Mouse (Mus musculus) thymus, postnatal 14 days (tissue): ENCODE results near the gene Ewsr1.

Experiments
- DNase-seq: peaks from one replicate; pipeline ENCODE4 v3.0.0; 2021

The Ewsr1 gene

DNA sequence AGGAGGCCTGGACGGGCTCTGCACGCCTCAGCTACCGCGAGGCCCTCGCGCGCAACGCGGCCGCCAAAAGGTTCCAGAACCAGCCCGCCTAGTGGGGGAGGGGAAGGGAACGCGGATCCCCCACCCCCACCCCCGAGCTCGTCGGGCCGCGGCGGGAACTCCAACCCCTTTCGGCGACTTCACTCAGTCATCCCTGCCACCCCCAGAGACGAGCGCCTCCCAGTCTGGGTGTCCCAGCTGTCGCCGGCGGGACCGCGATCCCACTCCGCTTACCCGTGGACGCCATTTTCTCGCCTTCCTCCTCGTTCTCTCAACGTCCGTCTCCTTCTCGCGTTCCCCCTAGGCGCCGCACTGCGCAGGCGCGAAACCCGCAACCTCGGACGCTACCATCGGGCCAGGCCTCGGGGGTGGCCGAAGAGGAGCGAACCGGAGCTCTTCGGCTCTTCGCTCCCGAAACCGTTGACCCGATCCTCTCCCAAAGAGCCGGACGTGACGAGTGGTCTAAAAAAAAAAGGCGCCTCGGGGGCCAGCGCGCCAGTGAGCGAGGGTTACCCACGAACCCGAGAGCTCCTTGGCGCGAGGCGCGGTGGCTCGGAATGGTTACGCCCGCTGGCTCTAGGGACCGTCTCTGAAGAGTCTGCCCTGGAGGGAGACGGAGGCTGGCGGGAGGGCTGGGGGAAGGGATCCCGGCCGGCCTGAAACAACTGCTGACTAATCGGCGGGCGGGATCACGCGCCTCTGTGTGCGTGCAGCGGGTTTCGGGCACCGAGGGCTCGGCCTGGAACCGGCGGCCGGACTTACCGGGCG lies at the start of gene Ewsr1, which contains the start of gene Rhbdd3:
TSS of gene Ewsr1 (minus strand) at position 531 of the 807 bp plus-strand sequence.
TSS of gene Rhbdd3 (plus strand) at position 191 of the 807 bp plus-strand sequence.
- DNase-seq = peak; percentile 98

DNA sequence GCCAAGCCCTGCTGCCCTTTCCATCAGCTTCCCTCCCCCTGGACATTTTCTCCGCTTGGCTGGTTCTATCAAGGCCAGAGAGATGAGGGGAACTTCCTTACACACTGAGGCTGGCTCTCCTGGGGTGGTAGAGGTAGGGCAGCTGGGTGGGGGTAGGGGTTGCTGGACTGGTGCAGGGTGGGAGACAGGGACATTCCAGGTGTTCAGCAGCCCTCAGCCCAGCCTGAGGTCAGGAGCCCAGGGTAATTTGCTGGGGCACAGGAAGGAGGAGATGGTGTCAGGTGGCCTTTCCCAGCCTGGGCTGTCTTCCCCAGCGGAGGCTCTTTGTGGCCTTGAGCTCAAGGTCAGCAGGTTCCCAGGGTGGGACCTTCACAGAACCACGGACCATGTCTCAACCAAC lies 46.5 kb upstream of the Ewsr1 start:
- no peak for DNase-seq

DNA sequence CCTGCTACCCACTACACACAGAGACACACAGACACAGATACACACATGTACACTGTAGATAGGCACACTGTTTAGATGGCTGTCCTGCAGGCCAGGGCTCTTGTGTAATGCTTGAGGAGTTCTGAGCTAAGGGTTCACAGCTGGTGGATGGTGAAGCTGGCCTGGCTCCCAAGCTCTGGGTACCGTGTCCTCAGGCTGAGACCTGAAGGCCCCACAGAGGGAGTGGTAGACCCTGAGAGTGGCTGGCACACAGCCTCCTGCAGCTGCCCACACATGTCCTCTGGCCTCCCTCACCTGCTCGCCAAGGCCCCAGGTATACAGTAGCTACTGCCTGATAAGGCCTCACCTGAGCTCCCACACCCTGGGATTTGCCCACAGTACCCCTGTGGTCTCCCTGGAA lies 42.9 kb upstream of the Ewsr1 start:
- DNase-seq = no peak

DNA sequence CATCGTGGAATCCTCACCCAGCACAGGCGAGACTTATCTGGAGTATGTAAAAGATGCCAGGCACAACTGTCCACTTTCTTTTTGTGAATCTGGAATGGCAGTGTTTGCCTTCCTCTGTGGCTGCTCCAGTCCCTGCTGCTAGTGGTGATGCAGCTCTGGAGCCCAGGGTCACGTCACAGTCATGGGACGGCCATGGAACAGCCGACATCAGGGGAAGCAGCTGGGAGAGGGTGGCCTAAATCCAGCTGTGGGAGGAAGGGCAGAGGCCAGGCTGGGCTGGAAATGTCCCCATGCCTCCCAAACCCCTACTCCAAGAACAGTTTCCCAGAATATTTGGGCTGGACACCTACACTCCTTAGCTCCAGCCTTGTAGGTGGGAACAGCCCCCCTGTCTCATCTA lies 42.2 kb upstream of the Ewsr1 start:
- no peak for DNase-seq

DNA sequence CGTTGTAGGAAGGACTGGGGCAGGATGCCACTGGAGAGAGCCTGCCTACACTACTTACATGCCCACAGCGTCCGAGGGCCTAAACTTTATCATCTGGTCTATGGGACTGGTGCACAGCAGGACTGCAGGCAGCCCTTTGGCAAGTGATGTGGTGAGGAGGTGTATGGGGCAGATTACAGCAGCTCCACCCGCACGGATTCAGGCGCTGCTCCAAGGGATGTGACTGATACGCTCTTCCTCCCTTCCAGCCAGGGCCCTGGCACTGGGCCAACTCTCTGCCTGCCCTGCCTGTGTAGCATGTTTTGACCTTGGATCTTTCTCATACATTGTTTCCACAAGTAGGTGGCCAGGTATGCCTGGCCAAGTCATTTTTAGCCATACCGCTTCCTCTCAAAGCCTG lies 41.6 kb upstream of the Ewsr1 start:
- DNase-seq = no peak

DNA sequence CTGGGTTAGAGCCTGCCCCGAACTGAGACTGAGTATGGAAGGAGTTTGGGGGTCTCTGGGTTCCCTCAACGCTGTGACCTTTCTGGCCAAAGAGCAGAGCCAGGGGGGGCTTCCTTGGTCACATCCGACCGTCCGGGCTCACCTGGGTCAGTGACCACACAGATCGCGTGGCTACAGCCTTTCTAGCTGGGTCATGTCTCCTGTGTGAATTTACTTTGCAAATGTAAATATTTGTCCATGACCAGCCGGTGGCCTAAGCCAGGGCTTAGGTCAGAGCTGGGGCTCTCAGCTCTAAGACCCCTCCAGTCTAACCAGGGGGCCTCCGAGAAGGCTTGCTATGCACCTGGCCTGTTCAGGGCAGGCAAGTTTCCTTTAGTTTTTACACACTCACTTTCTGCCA lies 40.3 kb upstream of the Ewsr1 start:
- no peak for DNase-seq

DNA sequence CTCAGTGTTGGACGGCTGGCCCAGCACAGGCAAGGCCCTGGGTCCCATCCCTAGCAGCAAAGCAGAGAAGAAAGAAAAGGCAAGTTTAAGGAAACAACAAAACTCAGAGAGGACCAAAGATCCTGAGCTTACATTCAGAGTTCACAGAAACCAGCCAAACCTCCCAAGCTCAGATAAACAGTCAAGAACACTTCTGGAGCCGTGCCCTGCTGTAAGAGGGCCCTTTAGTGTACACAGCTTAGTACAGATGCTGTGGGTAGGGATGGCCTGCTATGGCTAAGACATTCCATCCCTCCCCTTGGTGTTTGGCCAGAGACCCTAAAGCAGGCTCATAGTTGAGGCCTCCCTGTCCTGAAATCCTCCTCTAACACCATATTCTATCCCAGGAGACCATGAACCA lies 39.6 kb upstream of the Ewsr1 start:
- no peak for DNase-seq

DNA sequence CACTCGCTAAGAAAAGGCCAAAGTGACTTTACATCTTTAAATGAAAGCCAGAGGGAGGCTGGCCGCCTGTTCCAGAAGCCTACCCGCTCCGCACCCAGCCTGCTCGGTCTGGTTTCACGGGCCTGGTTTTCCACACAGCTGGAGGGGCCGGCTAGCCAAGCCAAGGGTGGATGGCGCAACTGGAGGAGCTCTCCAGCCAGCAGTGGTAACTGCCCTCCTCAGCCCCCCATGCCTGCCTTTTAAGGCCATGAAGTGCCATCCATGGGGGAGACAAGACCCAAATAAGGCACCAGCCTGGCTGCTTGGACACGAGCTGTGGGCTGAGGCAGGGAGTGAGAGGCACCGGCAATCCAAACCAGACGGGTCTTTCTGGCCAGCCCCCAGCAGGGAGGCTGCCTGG lies 36.8 kb upstream of the Ewsr1 start:
- DNase-seq = no peak

DNA sequence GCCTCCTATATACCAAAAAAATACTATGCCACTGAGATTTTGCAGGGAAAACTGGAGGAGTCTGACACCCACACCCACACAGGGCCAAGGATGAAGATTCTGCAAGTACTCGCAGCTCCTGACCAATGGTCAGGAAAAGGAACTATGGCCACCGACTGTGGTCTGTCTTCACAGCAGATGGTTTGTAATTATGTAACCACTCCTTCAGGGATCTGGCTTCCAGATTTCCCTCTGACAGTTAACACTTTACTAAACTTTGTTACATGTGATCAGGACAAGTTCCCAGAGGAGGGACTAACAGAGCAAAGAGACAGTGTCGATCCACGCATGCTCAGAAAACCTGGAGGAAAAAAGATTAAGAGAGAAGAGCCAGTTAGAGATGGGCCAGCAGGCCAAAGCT lies 33.7 kb upstream of the Ewsr1 start:
- no peak for DNase-seq

DNA sequence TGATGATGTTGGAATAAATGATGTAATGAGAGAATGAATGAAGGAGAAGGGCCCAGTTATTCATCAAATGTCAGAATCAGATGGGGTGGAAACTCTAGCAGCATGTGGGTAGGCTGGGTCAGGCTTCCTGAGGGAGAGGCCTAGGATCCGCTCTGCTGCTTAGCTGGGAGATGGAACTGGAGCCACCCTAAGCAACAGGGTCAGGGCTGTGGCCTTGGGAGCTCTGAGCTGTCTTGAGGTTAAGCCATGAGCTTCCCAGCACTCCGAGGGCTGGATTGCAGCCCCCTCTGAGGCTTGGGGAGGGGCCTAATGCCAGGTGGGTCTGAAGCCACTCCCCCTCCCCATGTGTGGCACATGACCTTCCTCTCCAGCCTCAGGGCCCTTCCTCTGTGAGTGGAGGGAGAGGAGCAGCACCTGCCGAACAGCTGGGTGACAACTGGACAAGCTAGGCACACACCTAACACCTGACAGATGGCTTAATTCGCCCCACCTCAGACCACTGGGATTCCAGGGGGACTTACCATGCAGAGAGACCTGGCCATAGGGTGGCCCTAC lies 31.1 kb upstream of the Ewsr1 start:
- DNase-seq = no peak

DNA sequence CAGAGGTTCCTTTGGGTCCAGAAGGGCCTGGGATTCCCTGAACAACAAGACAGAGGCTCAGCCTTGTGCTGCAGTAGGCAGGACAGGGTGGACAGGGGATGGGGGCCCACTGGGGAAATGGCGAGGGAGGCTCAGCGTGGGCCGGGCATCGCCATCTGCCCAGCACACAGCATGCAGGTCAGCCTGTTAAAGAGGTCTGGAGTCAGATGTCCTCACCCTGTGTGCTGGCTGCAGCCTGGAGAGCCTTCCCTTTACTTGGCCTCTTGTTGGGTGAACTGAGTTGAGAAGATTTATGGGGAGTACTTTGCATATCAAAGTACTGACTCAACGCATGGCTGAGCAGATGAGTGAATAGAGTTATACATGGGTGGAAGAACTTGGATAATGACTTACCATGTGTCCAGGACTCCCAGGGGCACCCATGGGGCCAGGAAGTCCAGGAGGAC lies 30.0 kb upstream of the Ewsr1 start:
- no peak for DNase-seq

DNA sequence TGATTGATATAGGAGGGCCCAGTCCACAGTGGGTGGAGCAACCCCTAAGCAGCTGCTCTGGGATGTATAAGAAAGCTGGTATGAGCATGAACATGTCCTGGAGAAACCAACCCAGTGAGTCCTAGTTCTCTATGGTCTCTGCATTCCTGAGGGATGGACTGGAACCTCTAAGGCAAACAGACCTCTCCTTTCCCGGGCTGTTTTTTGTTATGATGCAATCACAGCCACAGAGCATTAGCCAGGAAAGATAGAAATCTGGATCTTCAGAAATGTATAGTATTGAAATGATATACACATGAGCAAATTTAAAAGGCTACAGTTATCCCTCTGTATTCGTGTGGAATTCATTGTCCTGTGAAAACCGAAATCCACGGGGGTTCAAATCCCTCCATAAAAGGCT lies 26.6 kb upstream of the Ewsr1 start:
- DNase-seq = no peak

DNA sequence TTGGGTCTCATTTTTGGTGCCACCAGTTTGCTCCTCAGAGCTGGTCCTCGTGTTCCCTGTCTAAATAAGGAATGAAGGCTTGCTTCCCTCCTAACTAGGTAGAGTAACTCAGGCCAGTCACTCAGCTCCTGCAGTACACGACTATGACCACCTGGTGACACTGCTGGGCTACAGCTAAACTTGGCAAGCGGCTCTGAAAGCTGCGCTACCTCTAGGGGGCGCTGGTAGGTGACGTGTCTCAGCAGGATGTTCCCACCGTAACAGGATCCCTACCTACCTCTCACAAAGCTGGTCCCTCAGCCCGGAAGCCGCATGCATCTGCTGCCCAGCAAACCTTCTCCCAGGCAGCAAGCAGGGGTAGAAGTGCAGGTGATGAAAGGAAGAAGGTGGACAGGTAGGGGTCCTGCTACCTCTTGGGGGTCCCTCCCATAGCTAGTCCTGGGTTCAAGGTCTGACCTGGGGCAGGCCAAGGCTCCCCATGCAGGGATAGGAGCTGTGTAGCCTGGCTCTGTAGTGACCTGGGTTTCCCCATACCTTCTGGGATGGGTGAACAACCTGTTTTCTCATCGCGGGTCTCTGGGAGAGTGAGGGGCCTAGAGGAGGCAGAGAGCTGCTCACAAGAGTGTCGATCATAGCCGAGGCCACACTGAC lies 16.0 kb upstream of the Ewsr1 start:
- DNase-seq = peak; percentile 95

DNA sequence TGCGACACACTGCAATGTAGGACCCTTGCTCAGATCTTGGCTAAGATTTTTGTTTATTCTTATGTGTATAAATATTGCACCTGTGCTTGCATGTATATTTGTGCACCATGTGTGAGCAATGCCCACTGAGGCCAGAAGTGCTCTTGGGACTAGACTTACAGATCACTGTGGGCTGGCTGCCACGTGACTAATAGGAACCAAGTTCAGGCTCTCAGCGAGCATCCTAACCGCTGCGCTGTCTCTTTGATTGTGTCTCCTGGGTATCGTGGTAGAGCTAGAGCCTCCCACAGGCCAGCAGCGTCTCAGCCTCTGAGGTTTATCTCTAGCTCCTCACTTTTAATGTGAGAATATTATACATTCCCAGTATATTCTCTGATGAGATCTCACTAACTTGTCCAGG lies 14.6 kb upstream of the Ewsr1 start:
- DNase-seq = no peak

DNA sequence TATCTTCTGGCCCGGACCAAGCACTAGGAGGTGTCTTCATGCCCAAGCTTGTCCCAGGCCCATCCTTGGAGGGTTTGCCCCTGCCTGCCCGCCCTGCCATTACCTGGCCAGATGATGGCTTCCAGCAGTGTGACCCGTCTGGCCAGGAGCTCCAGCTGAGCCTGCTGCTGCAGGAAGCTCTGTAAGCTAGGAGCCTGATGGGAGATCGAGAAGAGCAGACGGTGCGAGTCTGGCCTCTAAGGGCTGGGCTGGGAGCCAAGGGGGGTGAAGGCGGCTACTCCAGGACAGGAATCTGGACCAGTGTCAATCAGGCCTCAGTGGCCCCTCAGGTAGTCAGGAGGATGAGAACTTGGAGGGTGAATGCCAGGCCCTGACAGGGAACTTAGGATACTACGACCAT lies 10.4 kb upstream of the Ewsr1 start:
- DNase-seq = no peak

DNA sequence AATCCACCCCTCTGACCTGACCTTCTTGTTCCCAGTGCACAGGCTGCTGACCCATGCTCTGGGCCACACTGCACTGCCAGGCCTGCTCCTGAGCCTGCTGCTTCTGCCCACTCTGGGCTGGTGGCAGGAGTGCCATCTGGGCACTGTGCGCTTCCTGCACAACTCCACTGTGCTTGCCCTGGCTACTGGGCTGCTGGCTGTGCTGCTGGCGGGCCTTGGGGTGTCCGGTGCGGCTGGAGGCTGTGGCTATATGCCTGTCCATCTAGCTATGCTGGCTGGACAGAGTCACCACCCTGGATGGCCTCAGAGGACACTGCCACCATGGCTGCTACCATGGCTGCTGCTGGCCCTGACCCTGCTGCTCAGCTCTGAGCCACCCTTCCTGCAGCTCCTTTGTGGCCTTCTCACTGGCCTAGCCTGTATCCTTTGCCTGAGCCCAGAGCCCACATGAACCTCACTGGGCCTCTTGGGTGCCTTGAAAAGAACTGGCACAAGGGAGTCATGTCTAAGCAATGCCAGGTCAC lies 5.0 kb upstream of the Ewsr1 start:
- no peak for DNase-seq

DNA sequence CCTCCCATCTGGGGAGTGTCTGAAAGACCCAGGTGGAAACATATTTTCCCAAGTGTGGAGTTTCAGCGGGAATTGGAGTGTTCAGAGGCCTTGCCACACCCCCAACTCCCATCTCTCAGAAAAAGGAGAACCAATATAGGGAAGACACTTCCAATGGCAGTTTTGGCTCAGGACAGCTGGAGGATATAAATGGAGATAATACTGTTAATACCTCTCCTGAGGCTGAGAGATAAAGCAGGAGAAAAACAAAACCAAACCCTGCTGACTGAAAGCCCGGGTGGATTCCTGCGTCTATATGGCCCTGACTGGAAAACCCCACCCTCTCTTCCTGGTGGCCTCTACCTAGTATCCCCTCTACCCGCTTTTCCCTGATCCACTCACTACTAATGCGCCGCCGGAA lies 3.3 kb upstream of the Ewsr1 start:
- no peak for DNase-seq

DNA sequence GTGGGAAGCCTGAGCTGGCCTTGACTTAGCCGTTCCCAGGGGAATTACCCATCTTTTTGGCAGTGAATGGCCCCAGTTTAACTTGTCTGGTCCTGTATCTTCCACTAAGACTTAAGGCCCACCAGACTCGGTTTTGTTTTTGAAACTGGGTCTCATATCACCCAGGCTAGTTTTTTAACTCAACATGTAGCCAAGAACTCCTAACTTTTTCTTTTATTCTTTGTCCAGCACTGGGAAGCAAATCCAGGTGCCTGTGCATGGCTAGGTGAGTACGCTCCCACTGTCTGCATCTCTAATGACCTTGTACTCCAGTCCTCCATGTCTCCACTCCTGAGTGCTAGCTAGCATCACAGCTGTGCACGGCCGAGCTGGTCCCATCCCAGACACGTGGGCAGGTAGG lies 2.6 kb upstream of the Ewsr1 start:
- no peak for DNase-seq

DNA sequence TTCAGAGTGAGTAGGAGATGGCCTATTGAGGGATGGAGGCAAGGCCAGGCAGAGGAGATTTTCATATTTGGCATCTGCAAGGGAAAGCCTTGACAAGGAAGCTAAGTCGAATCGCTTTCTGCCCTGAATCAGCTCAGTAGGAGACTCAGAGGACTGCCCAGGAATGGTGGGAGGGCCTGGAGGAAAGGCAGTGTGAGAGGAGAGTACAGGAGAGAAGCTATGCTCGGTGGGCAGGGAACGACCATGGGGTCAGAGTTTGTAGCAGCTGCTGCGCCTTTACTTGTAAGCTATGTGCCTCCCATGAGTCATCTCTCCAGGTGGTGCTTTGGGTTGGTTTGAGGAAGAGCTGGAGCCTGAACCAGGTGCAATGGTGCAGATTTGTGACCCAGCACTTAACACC lies 1.7 kb upstream of the Ewsr1 start:
- no peak for DNase-seq

DNA sequence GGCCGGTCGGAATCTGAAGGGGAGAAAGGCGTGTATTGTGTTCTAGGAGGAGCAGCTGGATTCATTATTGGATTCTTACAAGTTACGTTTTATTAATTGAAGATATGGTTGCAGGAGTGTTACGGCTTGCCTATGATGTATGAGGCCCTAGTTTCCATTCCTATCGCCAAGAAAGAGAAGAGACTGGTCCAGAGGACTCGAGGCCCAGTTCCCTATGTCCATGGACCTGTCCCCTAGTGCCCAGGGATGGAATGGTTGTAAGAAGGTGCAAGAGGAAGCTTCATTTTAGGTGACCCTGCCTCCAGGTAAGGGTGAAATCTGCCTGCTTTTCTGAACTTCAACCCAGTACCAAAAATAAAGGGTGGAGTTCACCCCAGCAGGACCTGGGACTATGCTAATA lies 1.2 kb upstream of the Ewsr1 start:
- no peak for DNase-seq

DNA sequence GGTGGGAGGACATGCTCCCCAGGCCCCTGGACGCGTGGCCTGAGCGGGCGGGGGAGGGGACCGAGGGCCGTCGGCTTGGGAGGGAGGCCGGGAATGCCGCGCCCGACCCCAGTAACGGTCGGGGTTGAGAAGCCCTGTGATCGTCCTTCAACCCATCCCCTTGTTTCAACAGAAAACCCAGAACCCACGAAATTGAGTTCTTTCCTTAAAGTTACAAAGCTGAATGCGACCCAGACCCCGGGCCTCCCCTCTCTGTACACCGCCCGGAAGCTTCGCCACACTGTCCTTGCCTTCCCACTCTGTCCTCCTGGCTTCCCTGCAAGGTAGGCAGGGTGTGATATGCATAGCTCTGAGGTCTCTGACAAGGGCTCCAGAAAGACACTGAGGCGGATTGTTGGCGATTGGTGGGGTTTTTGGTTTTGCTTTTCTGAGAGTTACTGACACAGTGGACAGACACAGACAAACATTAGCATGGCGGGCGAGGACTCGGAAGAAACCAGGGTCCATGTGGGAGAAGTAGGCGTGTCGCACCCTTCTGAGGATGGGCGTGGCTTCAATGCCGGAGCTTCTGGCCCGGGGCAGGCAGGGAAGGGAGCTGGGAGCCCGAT lies 614 bp upstream of the Ewsr1 start:
- DNase-seq = peak; percentile 80

DNA sequence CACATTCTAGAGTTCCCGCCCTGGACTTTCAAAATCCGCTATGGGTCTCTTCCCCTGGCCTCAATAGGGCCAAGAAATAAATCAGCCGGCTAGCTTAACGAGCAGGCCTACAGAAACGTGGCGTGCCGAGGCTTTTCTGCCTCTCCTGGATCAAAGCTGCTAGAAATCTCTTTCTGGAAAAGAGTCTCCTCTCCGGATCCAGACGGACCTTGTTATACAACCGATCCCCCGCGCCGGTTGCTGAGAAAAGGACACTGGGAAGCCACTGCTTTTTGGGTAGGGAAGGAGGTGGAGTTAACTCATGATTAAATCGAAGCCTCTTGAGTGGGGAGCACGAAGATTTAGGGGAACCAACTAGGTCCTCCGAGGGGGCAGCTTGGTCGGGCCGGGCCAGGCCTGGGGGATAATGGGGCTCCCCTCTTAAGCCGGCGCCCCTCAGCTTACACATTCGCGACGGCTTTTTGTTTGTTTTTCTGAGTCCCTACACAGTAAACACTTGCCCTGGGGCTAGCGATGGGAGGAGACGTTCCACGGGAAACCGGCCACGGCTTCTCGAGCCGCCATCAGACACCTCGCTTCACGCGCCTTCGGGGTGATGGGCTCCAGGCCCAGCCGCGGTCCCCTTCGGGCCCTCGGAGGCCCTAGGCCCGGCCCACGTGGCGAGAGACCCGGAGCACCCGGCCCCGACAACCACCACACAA lies 881 bp downstream of the Ewsr1 start:
- DNase-seq = peak; percentile 38

DNA sequence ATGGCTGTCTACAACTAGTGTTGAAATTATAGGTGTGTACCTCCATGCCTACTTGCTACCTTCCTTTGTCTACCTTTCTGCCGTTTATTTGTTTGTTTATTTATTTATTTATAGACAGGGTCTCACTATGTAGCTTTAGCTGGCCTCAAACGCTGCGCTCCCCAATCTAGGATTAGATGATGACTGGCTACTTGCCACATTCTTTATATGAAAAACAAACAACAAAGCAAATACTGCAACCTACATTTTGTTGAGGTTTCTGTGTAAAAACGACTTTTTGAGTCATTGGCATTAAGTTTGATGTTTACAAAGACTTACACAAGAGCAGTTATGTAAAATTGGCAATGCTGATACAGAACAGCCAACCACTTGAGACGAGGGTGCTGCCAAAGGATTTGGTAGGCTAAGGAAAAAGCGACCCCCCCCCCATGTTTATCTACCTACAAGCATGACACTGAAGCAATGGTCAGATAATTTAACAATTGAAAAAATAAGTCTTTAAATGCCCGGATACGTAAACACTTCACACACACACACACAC lies 2.5 kb downstream of the Ewsr1 start:
- DNase-seq = no peak
